Mouse (Mus musculus): ENCODE results near the gene Ppp1r15b. TPM values are rescaled to one million over a fixed set of nuclear protein-coding genes. Genes with fewer than 3 reads are reported as not detected.

Ppp1r15b gene
- polyA plus RNA-seq (2014; fragmentation: Nextera tagmentation; extraction: Ambion mirVana), result 62.8 and 69.7 TPM in 2 replicates

DNA sequence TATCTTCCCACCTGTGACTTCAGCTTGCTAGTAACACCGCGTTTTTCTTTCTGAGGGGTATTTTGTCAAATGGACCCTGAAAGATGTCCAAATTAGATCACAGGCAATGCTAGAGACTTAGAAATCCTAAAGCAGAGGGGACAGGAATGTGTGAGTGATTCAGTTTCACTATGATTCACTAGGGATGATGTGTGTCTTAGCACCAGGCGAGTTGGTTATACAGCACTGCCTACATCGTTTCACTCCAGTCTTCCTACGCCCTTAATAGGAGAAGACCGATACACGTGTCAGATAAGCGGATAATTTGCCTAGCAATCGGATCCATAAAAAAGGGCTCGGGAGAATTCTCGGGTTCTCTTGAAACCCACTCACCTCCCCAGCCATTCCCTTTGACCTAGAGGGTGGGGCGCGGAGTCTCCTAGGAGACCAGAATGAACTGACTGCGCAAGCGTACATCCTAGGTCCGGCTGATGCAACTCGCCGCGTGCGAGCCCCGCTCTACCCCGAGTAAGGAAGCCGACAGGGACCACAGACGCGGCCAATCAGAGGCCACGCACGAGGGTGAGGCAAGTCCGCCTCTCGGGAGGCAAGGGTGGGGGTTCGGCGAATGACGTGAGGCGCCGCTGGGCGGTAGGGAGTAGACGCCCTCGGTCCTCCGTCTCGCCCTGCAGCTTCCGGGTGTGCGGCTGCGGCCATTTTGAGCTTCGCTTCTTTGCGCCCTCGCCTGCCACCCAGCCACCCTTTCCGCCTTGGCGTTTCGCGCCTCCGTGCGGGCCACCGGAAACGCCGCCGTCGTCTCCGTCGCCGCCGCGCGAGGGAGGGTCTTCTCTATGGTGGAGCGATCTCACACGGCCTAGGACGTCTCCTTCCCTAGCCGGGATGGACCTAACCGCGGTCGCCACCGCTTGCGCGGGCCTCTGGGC lies at the start of gene Ppp1r15b:
TSS of gene Ppp1r15b (plus strand) at position 506 of the 923 bp plus-strand sequence.
- Histone ChIP-seq H3K27ac (ENCODE audit: low read depth, low read length) (peak within 1 kb of the TSS; percentile 93), H3K4me1 (replicated peaks; ENCODE audit: control insufficient read depth, insufficient read depth, low read length) (peaks cover 23% of the 10 kb centered on the region), H3K36me3 (ENCODE audit: control insufficient read depth, insufficient read depth, low read length) (no peaks in the 10 kb centered on the region; the same call in 1 of the 2 replicates), H3K4me2 (ENCODE audit: low read depth, low read length, severe bottlenecking) (peak within 1 kb of the TSS; percentile 99), H3K4me3 (ENCODE audit: low read depth, low read length) (peak within 1 kb of the TSS; percentile 96), H3K9ac (ENCODE audit: low read length) (peak within 1 kb of the TSS; percentile 98), H3K9me3 (ENCODE audit: control insufficient read depth, low read length) (no peaks in the 10 kb centered on the region), H3K27me3 (ENCODE audit: control insufficient read depth, insufficient read depth, low read length) (no peaks in the 10 kb centered on the region)
- WGBS, result 2% methylated on average over 72 of the region's 72 CpGs
- ATAC-seq (replicated peaks; ENCODE audit: low FRiP score), result peak; percentile 99
- peak; percentile 99 for DNase-seq (ENCODE audit: low spot score)

GRCm38 (mm10) chr1:133083003-133083546 lies 47.9 kb upstream of the Ppp1r15b start:
- DNase-seq (ENCODE audit: low spot score) (no peak), ATAC-seq (replicated peaks; ENCODE audit: low FRiP score) (no peak)
- H3K4me3 ChIP-seq (ENCODE audit: low read depth, low read length), result no peak overlapping the region
- WGBS, result 96% methylated on average over 5 of the region's 5 CpGs
- H3K27ac ChIP-seq (ENCODE audit: low read depth, low read length), result no peak overlapping the region
- H3K9ac ChIP-seq (ENCODE audit: low read length), result no peak overlapping the region
- no peak overlapping the region for H3K4me2 ChIP-seq (ENCODE audit: low read depth, low read length, severe bottlenecking)
- peaks cover 20% of the 10 kb centered on the region for H3K4me1 ChIP-seq (replicated peaks; ENCODE audit: control insufficient read depth, insufficient read depth, low read length)
- H3K36me3 ChIP-seq (ENCODE audit: control insufficient read depth, insufficient read depth, low read length), result peaks cover 3% of the 10 kb centered on the region; the same call in 1 of the 2 replicates
- H3K27me3 ChIP-seq (ENCODE audit: control insufficient read depth, insufficient read depth, low read length), result no peaks in the 10 kb centered on the region
- no peaks in the 10 kb centered on the region for H3K9me3 ChIP-seq (ENCODE audit: control insufficient read depth, low read length)

GRCm38 (mm10) chr1:133083942-133084625 lies 46.9 kb upstream of the Ppp1r15b start:
- DNase-seq (ENCODE audit: low spot score) (no peak), ATAC-seq (replicated peaks; ENCODE audit: low FRiP score) (no peak)
- Histone ChIP-seq H3K9me3 (ENCODE audit: control insufficient read depth, low read length) (no peaks in the 10 kb centered on the region), H3K9ac (ENCODE audit: low read length) (no peak overlapping the region), H3K4me1 (replicated peaks; ENCODE audit: control insufficient read depth, insufficient read depth, low read length) (peaks cover 20% of the 10 kb centered on the region), H3K27ac (ENCODE audit: low read depth, low read length) (no peak overlapping the region), H3K36me3 (ENCODE audit: control insufficient read depth, insufficient read depth, low read length) (peaks cover 3% of the 10 kb centered on the region; the same call in 1 of the 2 replicates), H3K4me2 (ENCODE audit: low read depth, low read length, severe bottlenecking) (no peak overlapping the region), H3K4me3 (ENCODE audit: low read depth, low read length) (no peak overlapping the region), H3K27me3 (ENCODE audit: control insufficient read depth, insufficient read depth, low read length) (no peaks in the 10 kb centered on the region)
- 85% methylated on average over 11 of the region's 11 CpGs for WGBS

DNA sequence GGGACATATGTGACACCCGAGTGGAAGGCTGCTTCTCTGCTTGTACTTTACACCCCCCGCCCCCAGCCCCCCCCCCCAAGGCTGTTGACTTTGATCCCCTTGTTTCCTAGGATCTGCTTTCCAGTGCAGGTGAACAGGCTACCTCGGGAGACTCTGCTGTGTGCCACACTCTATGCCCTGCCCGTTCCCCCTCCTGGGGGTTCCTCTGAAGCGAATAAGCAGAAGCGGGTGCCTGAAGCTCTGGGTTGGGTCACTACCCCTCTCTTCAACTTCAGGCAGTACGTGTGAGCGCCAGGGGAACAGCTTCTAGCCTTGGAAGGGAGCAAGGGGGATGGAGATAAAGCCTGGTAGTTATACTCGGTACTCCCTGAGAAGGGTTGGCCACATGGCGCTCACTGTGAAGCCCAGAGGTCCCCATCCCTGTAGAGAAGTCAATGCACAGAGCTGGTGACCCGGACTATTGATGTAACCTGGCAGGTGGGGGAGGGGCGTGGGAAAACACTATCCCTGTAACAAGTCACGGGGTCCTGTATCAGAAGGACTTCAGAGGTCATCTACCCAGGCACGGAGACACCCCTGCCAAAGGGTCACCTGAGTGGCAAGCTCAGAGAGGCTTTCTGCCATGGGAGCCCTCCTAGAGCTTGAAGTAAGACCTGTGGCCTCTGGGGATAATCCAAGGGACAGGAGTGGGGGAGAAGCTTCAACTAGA lies 46.1 kb upstream of the Ppp1r15b start:
- Histone ChIP-seq H3K9me3 (ENCODE audit: control insufficient read depth, low read length) (no peaks in the 10 kb centered on the region), H3K36me3 (ENCODE audit: control insufficient read depth, insufficient read depth, low read length) (peaks cover 3% of the 10 kb centered on the region), H3K27me3 (ENCODE audit: control insufficient read depth, insufficient read depth, low read length) (no peaks in the 10 kb centered on the region), H3K4me2 (ENCODE audit: low read depth, low read length, severe bottlenecking) (no peak overlapping the region), H3K4me1 (replicated peaks; ENCODE audit: control insufficient read depth, insufficient read depth, low read length) (peaks cover 15% of the 10 kb centered on the region), H3K4me3 (ENCODE audit: low read depth, low read length) (no peak overlapping the region), H3K27ac (ENCODE audit: low read depth, low read length) (no peak overlapping the region), H3K9ac (ENCODE audit: low read length) (no peak overlapping the region)
- DNase-seq (ENCODE audit: low spot score), result no peak
- 81% methylated on average over 14 of the region's 14 CpGs for whole genome bisulfite sequencing
- no peak for ATAC-seq (replicated peaks; ENCODE audit: low FRiP score)

- Histone ChIP-seq H3K36me3 (ENCODE audit: control insufficient read depth, insufficient read depth, low read length) (peaks cover 5% of the 10 kb centered on the region), H3K27me3 (ENCODE audit: control insufficient read depth, insufficient read depth, low read length) (no peaks in the 10 kb centered on the region), H3K27ac (ENCODE audit: low read depth, low read length) (no peak overlapping the region), H3K9ac (ENCODE audit: low read length) (no peak overlapping the region), H3K4me3 (ENCODE audit: low read depth, low read length) (no peak overlapping the region), H3K9me3 (ENCODE audit: control insufficient read depth, low read length) (no peaks in the 10 kb centered on the region), H3K4me2 (ENCODE audit: low read depth, low read length, severe bottlenecking) (no peak overlapping the region), H3K4me1 (replicated peaks; ENCODE audit: control insufficient read depth, insufficient read depth, low read length) (peaks cover 12% of the 10 kb centered on the region)
- WGBS, result 93% methylated on average over 8 of the region's 8 CpGs
- ATAC-seq (replicated peaks; ENCODE audit: low FRiP score), result no peak
- DNase-seq (ENCODE audit: low spot score), result no peak
These were observed 45.6 kb upstream of the Ppp1r15b start for GRCm38 (mm10) chr1:133085417-133085742.

GRCm38 (mm10) chr1:133086804-133087203 lies 44.1 kb upstream of the Ppp1r15b start:
- 87% methylated on average over 10 of the region's 10 CpGs for WGBS
- Histone ChIP-seq H3K4me2 (ENCODE audit: low read depth, low read length, severe bottlenecking) (no peak overlapping the region), H3K4me1 (replicated peaks; ENCODE audit: control insufficient read depth, insufficient read depth, low read length) (peaks cover 7% of the 10 kb centered on the region), H3K9me3 (ENCODE audit: control insufficient read depth, low read length) (no peaks in the 10 kb centered on the region), H3K4me3 (ENCODE audit: low read depth, low read length) (no peak overlapping the region), H3K27ac (ENCODE audit: low read depth, low read length) (peak overlapping the region; percentile 9; the same call in 1 of the 2 replicates), H3K36me3 (ENCODE audit: control insufficient read depth, insufficient read depth, low read length) (peaks cover 3% of the 10 kb centered on the region; the same call in 1 of the 2 replicates), H3K27me3 (ENCODE audit: control insufficient read depth, insufficient read depth, low read length) (no peaks in the 10 kb centered on the region), H3K9ac (ENCODE audit: low read length) (no peak overlapping the region)
- DNase-seq (ENCODE audit: low spot score) (no peak), ATAC-seq (replicated peaks; ENCODE audit: low FRiP score) (no peak)

GRCm38 (mm10) chr1:133087206-133087905 lies 43.6 kb upstream of the Ppp1r15b start:
- Histone ChIP-seq H3K4me3 (ENCODE audit: low read depth, low read length) (no peak overlapping the region), H3K9me3 (ENCODE audit: control insufficient read depth, low read length) (no peaks in the 10 kb centered on the region), H3K27me3 (ENCODE audit: control insufficient read depth, insufficient read depth, low read length) (no peaks in the 10 kb centered on the region), H3K4me1 (replicated peaks; ENCODE audit: control insufficient read depth, insufficient read depth, low read length) (peaks cover 7% of the 10 kb centered on the region), H3K4me2 (ENCODE audit: low read depth, low read length, severe bottlenecking) (no peak overlapping the region), H3K27ac (ENCODE audit: low read depth, low read length) (peak overlapping the region; percentile 9; the same call in 1 of the 2 replicates), H3K36me3 (ENCODE audit: control insufficient read depth, insufficient read depth, low read length) (peaks cover 5% of the 10 kb centered on the region; the same call in 1 of the 2 replicates), H3K9ac (ENCODE audit: low read length) (no peak overlapping the region)
- ATAC-seq (replicated peaks; ENCODE audit: low FRiP score) (peak; percentile 66), DNase-seq (ENCODE audit: low spot score) (peak; percentile 87)
- 42% methylated on average over 7 of the region's 7 CpGs for WGBS
